Mouse (Mus musculus) liver, postnatal 0 days (tissue): Measurements from ENCODE around the gene Acot4.

Experiments used
- CTCF ChIP-seq: sonication (generic); IDR thresholded peaks from 2 replicates; pipeline ENCODE4 v1.5.1; 2016; ENCODE audit warnings: antibody characterized with exemption, low read depth
- EP300 ChIP-seq: IDR thresholded peaks from 2 replicates; pipeline ENCODE4 v1.6.1; 2016; ENCODE audit warnings: antibody characterized with exemption, low read depth, mild to moderate bottlenecking

GRCm38 (mm10) chr12:83998341-83999107 is 39.7 kb upstream of the Acot4 start:
- TF ChIP-seq EP300 (no peak), CTCF (no peak)
